Mouse (Mus musculus) WW6 (cell line): ENCODE measurements around the gene Cdca8.
"Not testable (repeated sequence)": the region's sequence is repeated elsewhere in the genome, so short reads cannot be mapped to it uniquely, and the experiment has no call there.

Experiments
- DNase-seq: peaks from one replicate; pipeline ENCODE4 v3.0.0-alpha.2; 2013; ENCODE audit warnings: low read depth, low spot score

The Cdca8 gene

DNA sequence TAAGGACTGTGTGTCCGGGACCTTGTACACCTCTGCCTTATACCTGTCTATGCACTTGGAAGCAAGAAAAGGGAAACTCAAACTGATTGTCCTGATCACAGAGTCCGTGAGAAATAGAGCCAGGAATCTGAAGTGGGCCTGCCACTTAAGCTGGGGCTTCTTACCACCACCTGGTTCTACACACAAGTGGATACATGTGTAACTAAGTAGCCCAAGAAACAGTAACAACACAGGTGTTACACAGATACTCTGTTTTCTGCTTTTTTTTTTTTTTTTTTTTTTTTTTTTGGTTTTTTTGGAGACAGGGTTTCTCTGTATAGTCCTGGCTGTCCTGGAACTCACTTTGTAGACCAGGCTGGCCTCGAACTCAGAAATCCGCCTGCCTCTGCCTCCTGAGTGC lies at the start of gene Cdca8:
Cdca8 (minus strand) TSS at position 101 of the 400 bp plus-strand sequence.
- not testable (repeated sequence) for DNase-seq

DNA sequence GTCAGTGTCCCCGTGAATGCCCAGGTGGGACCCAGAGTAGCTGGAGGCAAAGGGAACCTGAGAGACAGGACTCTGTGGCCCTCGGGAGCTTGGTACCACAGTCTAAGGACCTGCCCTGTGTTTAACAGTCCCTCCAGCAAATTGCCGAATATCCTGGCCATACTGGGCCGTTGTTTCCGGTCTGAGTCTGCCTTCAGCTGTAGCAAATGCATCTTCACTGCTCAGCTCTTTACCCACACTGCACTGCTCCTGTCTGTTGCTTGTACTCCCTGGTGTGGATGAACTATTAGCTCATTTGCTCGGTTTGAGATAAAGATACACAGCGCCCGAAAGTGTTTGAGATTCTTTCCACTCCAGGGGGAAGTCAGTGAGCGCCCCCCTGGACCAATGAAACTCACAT lies 49.3 kb upstream of the Cdca8 start:
- DNase-seq: no peak

DNA sequence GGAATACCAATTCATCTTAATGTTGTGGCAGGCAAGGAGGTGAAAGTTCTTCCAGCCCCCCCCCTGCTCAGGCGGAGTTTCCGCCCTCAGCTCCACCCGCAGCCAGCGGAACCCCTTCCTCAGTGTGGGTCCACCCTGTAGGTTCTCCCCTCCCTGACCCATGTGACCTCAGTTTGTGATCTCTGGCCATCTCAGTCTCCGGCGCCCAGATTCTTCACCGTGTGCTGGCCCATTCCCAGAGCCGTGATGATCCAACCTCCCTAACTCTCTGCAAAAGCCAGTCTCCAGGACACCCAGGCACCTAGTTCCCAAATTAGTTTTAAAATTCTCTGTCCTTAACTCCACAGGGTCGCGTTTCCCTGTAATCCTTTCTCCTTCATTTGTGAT lies 48.6 kb upstream of the Cdca8 start:
- no peak for DNase-seq

DNA sequence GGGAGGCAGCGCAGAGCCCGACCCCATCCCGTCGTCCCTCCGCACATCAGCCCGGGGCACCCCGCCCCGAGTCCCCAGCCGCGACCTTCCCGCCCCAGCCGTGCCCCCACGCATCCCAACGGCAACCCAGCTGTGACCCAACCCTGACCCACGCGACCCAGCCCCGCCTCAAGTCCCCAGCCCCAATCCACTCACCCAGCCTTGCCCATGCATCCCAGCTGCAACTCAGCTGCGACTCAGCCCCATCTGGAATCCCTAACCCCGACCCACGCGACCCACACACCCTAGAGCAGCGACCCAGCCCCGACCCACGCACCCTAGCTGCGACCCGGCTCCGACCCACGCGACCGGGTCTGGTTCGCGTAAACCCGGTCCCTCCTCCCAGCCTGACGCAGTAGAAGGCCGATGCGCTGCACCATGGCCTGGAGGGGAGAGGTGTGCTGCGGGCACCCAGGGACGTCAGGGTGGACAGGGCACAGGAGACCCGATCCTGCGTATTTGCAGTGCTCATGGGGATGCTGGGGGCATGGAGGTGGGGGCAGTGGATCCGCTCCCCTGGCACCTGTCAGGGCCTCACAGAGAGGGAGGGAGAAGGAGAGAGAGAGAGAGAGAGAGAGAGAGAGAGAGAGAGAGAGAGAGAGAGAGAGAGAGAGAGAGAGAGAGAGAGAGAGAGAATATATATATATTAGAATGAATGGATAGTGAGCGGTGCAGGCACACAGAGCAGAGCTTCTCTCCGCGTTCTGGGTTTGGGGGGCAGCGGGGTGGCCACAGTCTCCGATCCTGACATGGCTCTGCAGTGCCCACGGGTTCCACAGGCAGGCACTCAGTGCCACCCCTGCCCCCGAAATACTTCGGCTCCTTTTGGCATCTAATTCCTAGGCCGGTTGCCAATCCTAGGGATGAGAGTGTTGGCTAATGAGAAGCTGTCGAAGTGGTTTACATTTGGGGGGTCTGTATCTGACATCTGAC lies 47.9 kb upstream of the Cdca8 start:
- no peak for DNase-seq

DNA sequence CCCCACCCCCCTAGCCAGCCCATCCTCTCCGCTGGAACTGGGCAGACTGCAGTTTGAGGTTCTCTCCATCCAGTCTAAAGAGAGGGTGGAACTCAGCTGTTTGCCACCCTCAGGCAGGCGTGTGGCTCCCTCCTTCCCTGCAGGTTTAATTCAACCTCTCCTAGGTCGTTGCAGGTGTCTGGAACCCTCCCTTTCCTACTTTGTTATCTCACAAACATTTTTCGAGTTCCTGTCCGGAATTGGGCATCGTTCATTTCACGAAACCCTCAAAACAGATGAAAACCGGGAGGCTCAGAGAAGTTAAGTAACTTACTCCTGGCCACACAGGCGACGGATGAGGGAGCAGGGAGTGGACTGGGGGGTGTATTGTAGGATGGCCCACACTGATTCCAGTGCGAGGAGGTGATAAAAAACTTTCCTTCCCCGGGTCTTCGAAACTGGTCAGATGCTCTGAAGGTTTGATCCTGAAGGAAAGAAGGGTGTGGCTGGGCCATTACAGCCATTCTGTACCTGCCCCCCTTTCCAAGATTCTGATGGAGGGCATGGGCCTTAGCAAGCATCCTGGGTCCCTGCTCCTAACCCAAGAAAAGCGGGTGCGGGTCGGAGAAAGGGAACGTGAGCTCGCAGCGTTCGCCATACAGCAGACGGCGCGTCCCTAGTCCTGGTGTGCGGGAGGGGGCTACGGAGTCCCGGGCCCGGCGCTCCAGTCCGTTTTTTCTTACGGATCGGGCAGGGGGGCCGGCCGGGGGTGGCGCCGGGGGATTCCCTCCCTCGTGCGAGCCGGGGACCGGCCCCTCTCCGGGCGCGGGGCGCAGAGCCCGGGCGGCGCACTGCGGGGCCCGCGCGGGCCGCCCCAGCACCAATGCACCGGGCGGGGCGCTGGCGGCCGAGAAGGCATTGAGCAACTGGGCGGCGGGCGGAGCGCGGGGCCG lies 46.8 kb upstream of the Cdca8 start, which contains the start of gene Rspo1:
Rspo1 (plus strand) TSS at position 760 of the 932 bp plus-strand sequence.
- no peak for DNase-seq

DNA sequence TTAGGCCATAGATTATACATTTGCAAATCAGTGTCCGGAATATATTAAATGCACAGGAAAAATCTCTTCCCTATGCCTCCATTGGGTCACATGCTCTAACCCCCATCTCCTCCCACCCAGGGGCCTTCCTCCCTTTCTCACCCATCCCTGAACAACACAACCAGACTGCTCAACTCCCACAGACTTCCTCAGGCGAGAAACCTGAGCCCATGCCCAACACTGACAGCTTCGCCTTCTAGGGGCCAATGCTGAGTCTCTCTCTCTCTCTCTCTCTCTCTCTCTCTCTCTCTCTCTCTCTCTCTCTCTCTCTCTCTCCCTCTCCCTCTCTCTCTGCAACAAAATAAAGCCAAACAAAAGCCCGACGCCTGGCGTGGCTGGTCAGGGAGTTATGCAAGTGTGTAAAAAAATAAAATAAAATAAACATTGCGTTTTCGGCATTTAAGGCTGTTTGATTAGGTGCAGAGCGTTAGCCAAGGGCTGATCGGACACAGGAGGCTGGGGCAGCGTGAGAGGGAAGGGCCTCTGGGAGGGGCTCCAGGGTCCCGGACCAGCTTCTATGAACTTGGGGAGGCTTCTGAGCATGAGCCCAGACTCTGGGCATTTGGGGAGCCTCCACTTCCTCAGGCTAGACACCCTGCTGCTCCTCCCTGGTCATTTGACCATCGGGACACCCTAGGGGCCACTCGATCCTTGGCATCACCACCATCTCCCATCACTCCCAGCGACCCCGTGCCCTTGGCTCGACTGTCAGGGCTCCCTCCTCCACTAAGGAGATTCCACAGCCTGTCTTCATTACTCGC lies 46.0 kb upstream of the Cdca8 start:
- no peak for DNase-seq

DNA sequence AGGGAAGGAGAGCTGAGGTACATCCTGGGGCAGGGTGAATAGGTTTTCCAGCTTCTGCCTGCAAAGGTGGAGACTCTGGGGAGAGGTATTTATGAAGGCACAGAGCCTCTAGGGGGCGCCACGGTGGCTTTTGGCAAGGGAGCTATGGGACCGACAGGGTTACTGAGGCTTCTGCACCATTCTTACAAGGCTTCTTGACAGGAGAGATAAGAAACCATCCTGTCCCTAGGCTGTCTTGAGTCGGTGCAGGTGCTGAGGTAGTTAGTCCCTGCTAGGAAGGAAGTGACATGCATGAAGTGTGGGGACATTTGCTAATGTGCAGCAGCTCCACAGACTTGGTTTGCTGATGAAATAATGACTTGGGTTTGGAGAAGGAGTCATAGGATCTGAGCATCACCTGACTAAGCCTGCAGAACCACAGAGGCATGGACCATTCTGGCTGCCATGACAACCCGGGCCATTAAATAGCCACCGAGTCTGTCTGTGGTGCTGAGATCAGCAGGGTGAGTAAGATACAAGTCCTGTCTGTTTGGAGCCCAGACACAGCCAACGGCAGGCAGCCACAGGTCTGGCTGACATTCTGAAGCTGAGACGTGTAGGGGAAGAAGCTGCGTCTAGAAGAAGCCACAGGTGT lies 44.9 kb upstream of the Cdca8 start:
- peak; percentile 33 for DNase-seq

DNA sequence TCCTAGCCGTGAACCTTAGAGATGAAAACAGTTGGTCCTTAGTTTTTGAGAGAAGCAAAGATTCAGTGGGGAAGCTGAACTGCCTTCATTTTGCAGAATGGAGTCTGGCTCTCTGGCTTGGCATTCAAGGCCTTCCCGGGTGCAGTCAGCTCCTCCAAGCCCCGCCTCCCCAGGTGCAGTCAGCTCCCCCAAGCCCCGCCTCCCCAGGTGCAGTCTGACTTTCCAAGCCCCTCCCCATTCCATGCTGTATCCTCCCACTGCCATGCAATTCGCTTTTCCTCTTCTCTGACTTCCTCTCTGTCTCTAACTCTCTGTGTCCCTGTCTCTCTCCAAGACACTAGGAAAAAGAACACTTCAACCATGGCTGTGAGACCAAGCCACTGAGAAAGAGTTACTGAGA lies 39.1 kb upstream of the Cdca8 start:
- no peak for DNase-seq

DNA sequence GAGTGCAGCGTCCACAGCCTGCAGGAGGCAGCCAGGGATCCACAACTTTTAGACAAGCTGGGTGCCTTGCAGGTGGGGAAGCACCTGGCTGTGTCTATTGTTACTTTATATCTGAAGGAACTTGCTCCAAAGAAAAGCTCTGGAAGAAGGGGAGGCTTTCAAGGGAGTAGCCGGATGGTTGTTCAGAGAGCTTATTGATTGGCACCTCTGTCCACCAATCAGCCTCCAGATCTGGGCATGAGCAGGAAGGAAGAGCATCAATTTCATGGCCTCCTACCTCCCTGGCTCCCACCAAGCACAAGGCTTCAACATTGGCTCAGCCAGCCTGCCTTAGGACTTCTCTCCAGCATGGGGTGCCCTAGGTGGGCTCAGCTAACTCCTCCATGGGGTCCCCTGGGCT lies 34.2 kb upstream of the Cdca8 start:
- DNase-seq: no peak

DNA sequence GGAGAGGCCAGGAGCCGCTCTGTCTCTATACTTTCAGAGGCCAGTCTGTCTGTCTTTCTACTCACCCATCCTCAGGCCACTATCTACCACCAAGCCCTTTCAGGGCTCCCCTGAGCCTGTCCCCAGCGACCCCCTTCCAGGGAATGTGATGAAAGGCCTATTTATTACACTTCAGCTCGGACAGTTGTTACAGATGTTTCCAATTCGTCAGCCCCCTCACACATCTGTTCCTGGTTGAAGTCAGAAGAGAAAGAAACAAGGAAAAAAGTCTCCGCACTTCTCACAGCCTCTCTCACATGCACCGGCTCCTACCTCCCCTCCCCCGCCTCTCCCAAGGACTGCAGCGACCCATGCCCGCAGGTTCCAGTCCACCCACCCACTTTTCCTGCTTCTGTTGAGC lies 33.2 kb upstream of the Cdca8 start:
- DNase-seq: no peak

DNA sequence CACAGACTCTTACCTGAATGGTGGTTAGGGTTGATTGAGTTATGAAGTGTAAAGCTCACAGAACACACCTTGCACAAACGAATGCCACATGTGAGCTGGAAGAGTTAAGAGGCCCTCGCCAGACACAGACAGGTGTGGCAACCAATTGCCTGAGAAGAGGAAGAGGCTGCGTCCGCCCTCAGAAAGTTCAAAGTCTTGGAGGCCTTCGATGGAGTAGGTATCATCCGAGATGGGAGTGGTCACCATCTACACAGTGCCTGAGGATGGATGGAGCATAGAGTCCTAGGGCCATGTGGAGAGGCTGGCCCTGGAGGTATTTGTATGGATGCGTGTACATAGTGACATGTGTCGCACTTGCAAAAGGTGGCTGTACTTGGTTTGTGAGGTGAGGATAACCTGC lies 32.0 kb upstream of the Cdca8 start:
- DNase-seq: no peak

DNA sequence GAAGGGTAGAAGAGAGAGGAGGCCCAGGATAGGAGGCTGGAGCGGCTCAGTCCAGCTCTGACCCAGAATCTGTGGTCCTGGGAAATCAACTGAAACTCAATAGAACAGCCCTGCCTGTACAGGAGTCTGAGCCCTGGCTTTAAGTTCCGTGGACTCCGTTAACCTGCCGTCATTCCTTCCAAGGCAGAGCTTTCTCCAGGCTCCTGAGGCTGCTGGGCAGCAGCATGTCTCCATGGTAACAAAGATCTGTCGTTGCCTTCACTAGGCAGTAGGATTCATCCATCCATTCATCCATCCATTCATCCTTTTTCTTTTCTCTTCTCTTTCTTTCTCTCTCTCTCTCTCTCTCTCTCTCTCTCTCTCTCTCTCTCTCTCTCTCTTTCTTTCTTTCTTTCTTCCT lies 31.6 kb upstream of the Cdca8 start:
- DNase-seq: no peak

DNA sequence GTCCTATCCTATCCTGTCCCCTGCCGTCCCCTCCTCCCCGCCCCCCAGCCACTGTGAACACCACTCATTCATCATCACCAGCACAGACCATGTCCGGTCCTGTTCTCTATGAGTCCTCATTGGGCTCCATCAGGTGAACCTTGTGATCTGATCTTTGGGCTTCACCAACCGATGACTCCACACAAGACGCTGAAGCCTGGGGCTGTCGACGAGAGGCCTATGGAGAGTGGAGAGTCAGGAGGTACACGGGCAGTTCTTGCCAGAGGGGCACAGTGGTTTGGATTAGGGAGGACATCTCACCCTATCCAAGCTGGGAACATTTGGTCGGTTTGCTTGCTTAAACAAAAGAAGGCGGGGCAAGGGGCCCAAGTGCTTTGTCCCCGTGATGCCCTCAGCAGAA lies 31.1 kb upstream of the Cdca8 start:
- DNase-seq: no peak

DNA sequence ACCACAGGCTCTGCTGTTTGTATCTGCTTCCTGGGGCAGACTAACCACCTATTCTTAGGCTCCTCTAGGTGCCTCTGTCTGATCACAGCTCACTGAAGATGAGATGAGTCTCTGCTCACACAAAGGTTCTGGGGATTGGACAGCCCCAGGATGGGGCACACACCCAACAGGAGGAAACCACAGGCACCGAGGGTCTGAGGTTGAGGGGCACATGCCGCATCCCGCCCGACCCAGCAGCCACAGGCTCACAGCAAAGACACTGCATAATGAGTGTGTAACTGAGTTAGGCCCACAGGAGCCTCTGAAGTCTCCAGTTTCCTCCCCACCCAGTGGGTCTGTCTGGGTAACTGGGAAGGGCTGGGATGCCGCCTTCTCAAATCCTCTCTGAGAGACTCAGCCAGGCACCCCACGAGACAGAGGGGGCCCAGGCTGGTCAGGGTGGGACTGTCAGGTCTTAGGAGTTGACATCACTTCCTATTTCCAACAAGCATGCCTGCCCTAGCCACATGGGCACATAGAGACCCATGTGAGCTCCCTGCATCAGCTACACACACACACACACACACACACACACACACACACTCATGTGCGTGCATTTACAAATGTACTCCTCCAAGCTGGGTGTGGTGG lies 30.2 kb upstream of the Cdca8 start:
- DNase-seq: no peak

DNA sequence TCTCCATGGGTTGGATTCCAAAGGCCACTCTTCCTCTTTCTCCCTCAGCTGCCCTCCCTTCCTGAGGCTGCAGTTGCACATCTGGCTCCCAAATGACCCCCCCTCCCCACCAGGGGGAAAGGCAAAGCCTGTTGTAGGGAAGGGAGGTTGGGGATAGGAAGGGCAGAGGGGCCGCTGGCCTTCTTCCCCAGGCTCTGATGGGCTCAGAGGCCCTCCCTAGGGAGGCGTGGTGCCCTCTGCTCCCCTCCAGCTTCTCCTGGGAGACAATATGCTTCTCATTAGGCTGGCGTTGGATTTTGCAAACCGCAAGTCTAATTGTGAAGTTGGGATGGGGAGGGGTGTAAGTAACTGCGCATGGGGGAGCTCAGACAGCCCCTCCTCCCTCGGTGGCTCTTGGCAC lies 29.6 kb upstream of the Cdca8 start:
- DNase-seq: no peak

DNA sequence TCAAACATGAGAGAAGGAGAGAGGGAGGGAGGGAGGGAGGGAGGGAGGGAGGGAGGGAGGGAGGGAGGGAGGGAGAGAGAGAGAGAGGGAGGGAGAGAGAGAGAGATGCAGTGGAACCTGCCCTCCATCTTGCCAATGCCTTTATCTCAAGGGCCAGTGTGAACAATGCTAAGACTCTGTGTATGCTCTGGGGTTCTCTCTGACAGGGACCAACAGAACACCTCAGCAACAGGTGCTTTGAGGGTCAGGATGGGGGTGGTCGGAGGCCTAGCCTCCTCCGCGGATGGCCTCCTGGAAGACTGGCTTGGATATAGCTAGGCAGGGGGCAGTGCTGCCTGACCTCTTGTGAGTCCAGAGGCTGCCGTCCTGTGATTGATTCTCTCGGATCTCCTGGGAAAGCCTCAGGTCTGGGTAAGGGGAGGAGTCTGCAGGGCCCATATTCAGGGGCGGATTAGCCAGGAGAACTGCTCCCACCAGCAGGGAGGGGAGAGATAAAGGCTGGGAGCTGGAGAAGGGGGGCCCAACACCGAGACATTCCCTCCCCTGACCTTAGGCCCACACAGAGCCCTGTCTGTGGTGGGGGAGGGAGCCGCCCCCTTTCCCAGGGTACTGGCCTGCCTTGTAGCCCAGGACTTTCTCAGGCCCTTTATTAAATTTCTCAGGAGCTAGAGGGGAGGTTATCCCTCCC lies 25.9 kb upstream of the Cdca8 start:
- DNase-seq: no peak

DNA sequence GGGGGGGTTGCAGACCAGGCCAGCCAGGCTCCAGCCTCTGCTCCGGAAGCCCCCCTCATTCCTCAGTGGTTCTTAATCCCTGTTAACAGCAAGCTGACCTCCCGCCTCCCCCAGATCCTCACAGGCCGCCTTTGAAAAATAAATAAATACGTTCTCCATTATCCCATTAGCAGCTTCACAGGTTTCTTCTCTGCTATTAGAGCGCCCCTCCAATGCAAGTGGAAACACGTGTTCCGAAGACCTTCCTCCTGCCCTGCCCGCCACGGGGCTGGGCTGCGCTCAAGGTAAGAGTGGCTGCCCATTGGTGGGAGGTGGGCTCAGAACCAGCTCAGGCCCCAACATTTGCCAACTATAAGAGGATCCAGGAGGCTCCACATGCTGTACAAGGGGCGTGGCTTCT lies 23.5 kb upstream of the Cdca8 start:
- DNase-seq: no peak

DNA sequence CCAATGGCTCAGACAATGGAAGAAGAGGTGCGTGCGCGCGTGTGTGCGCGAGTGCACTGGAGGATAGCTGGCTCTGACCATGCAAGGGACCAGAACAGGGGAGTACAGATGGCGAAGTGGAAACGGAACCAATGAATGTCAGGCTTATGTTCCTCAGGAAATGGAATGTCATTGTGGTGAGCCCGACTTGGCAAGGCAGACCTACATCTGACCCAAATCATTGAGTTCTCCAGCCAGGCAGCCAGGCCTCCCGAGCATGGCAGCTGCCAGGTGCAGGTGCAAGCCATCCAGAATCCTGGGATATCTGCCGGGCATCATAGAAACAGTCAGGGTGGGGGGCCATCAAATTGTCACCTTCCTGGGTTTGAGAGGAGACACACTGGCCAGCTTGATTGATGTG lies 21.8 kb upstream of the Cdca8 start:
- no peak for DNase-seq

DNA sequence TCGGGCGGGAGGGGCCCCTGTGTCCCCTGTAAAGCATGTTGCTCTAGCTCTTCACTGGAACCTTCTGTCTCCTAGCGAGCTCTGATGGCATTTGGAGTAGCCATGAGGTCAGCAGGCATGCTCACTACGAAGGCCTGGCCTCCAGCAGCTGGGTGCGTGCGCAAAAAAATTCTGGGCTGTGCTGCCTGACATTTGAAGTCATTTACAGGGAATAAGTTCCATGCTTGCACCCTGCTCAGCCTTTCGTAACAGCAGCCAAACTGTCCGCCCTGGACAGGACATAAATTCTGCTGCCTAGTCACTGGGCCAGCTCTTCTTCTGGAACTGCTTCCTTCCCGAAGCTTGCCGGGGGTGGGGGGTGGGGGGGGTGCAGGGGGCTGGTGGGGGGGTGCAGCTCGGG lies 20.0 kb upstream of the Cdca8 start:
- DNase-seq: no peak

DNA sequence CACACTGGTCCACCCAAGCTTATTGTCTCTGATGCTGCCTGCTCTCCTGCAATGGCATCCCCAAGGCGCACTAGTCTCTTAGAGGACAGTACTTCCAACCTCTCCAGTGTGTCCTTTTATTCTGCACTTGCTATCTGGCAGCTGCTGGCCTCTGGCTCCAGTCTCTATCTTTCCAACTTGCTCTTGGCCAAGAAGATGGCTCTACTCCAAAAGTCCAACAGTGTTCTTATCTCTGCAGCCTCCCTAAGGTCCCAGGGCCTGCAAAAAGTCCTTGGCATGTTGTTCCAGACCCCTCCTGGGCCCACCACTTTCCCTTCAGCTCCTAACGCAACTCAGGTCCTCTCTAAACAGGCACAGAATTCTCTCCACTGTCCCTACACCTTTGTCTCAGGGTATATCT lies 18.2 kb upstream of the Cdca8 start:
- no peak for DNase-seq
